Mouse (Mus musculus) intestine, embryonic 16.5 days (tissue): Measurements from ENCODE around the gene Terb2. TPM values are rescaled to one million over a fixed set of nuclear protein-coding genes. Genes with fewer than 3 reads are reported as not detected.

ENCODE experiments used
- ATAC-seq: fragments of 200-750 bp; cut with Nextera tagmentation; 2 replicates; pipeline ENCODE4 v1.8.0; 2017; ENCODE audit warnings: moderate TSS enrichment, moderate library complexity
- H3K27ac ChIP-seq: fragments of 300-500 bp; sonication (generic); 2 replicates; pipeline ENCODE4 v1.5.1; 2014; ENCODE audit warnings: mild to moderate bottlenecking, low read length
- H3K27me3 ChIP-seq: fragments of 300-500 bp; sonication (generic); replicated peaks from 2 replicates; pipeline ENCODE4 v1.6.1; 2014; ENCODE audit warnings: low read length, control low read depth, mixed read lengths; ENCODE audit not compliant: control insufficient read depth, insufficient read depth
- H3K36me3 ChIP-seq: fragments of 300-500 bp; sonication (generic); 2 replicates; pipeline ENCODE4 v1.6.1; 2014; ENCODE audit warnings: low read length, control low read depth; ENCODE audit not compliant: control insufficient read depth, insufficient read depth
- H3K4me1 ChIP-seq: fragments of 300-500 bp; sonication (generic); 2 replicates; pipeline ENCODE4 v1.6.1; 2014; ENCODE audit warnings: low read length, control low read depth, mixed read lengths; ENCODE audit not compliant: control insufficient read depth, insufficient read depth
- H3K4me2 ChIP-seq: fragments of 300-500 bp; sonication (generic); 2 replicates; pipeline ENCODE4 v1.6.1; 2014; ENCODE audit warnings: low read depth, low read length, control low read depth
- H3K4me3 ChIP-seq: fragments of 300-500 bp; sonication (generic); 2 replicates; pipeline ENCODE4 v1.5.1; 2014; ENCODE audit warnings: mild to moderate bottlenecking, low read length
- H3K9ac ChIP-seq: fragments of 300-500 bp; sonication (generic); 2 replicates; pipeline ENCODE4 v1.6.1; 2014; ENCODE audit warnings: low read depth, low read length
- H3K9me3 ChIP-seq: fragments of 300-500 bp; sonication (generic); 2 replicates; pipeline ENCODE4 v1.6.1; 2016; ENCODE audit warnings: low read length, control low read depth; ENCODE audit not compliant: control insufficient read depth
- WGBS: fragments of 180-500 bp; shearing (Covaris S2); extraction: QIAGEN DNeasy Blood & Tissue Kit; methylation state at CpG from one replicate; pipeline ENCODE4 v1.1.7; 2014; 5-methylcytosine and 5-hydroxymethylcytosine counted together
- polyA plus RNA-seq: library from polyadenylated mRNA; unstranded; fragments of >200 nt; fragmentation: Nextera tagmentation; extraction: Ambion mirVana; gene quantifications from 2 replicates; pipeline ENCODE4 v1.2.1, GENCODE M21; 2015

Gene Terb2
- polyA plus RNA-seq, 1 experiment from 2014 or later = not detected

GRCm38 (mm10) chr2:122149316-122149715, 36.8 kb upstream of the Terb2 start:
- no peaks in the 10 kb centered on the region for H3K27me3 ChIP-seq
- H3K27ac ChIP-seq = no peak overlapping the region
- 92% methylated on average over 6 of the region's 6 CpGs for WGBS
- peaks cover 10% of the 10 kb centered on the region for H3K4me1 ChIP-seq
- no peak overlapping the region for H3K9ac ChIP-seq
- H3K4me2 ChIP-seq = peak overlapping the region; percentile 73
- ATAC-seq = no peak
- H3K9me3 ChIP-seq = no peaks in the 10 kb centered on the region
- 0 out of 2 replicates have a peak overlapping the region, but pooled peaks have one; percentile 92 for H3K4me3 ChIP-seq
- H3K36me3 ChIP-seq = peaks cover 4% of the 10 kb centered on the region; the same call in 1 of the 2 replicates

- no peaks in the 10 kb centered on the region for H3K27me3 ChIP-seq
- no peak overlapping the region for H3K9ac ChIP-seq
- H3K9me3 ChIP-seq = no peaks in the 10 kb centered on the region
- peaks cover 4% of the 10 kb centered on the region; the same call in 1 of the 2 replicates for H3K36me3 ChIP-seq
- peaks cover 10% of the 10 kb centered on the region for H3K4me1 ChIP-seq
- H3K4me2 ChIP-seq = no peak overlapping the region
- 82% methylated on average over 3 of the region's 3 CpGs for whole genome bisulfite sequencing
- H3K27ac ChIP-seq = no peak overlapping the region
- no peak overlapping the region for H3K4me3 ChIP-seq
- ATAC-seq = no peak
These were observed 36.4 kb upstream of the Terb2 start for GRCm38 (mm10) chr2:122149716-122150115.

GRCm38 (mm10) chr2:122151221-122151620, 34.9 kb upstream of the Terb2 start:
- H3K27ac ChIP-seq = no peak overlapping the region
- peaks cover 4% of the 10 kb centered on the region; the same call in 1 of the 2 replicates for H3K36me3 ChIP-seq
- peaks cover 10% of the 10 kb centered on the region for H3K4me1 ChIP-seq
- no peaks in the 10 kb centered on the region for H3K9me3 ChIP-seq
- no peak overlapping the region for H3K4me2 ChIP-seq
- H3K4me3 ChIP-seq = no peak overlapping the region
- no peak overlapping the region for H3K9ac ChIP-seq
- ATAC-seq = no peak
- no peaks in the 10 kb centered on the region for H3K27me3 ChIP-seq
- 95% methylated on average over 1 of the region's 1 CpGs for WGBS

GRCm38 (mm10) chr2:122152850-122153249, 33.2 kb upstream of the Terb2 start:
- Histone ChIP-seq H3K36me3 (peaks cover 4% of the 10 kb centered on the region; the same call in 1 of the 2 replicates), H3K4me1 (peaks cover 7% of the 10 kb centered on the region), H3K4me2 (no peak overlapping the region), H3K4me3 (no peak overlapping the region), H3K9ac (no peak overlapping the region), H3K27me3 (no peaks in the 10 kb centered on the region), H3K9me3 (no peaks in the 10 kb centered on the region), H3K27ac (no peak overlapping the region)
- 81% methylated on average over 3 of the region's 3 CpGs for WGBS
- ATAC-seq = no peak

GRCm38 (mm10) chr2:122153681-122154365, 32.2 kb upstream of the Terb2 start:
- no peaks in the 10 kb centered on the region for H3K9me3 ChIP-seq
- 88% methylated on average over 7 of the region's 7 CpGs for WGBS
- H3K9ac ChIP-seq = no peak overlapping the region
- no peak overlapping the region for H3K4me3 ChIP-seq
- peaks cover 5% of the 10 kb centered on the region for H3K4me1 ChIP-seq
- ATAC-seq = no peak
- no peaks in the 10 kb centered on the region for H3K27me3 ChIP-seq
- peaks cover 4% of the 10 kb centered on the region; the same call in 1 of the 2 replicates for H3K36me3 ChIP-seq
- H3K4me2 ChIP-seq = no peak overlapping the region
- H3K27ac ChIP-seq = no peak overlapping the region

- no peaks in the 10 kb centered on the region for H3K27me3 ChIP-seq
- no peak overlapping the region for H3K9ac ChIP-seq
- H3K4me1 ChIP-seq = no peaks in the 10 kb centered on the region
- no peak for ATAC-seq
- H3K9me3 ChIP-seq = no peaks in the 10 kb centered on the region
- H3K4me3 ChIP-seq = no peak overlapping the region
- H3K4me2 ChIP-seq = no peak overlapping the region
- H3K27ac ChIP-seq = no peak overlapping the region
- H3K36me3 ChIP-seq = peaks cover 4% of the 10 kb centered on the region; the same call in 1 of the 2 replicates
- WGBS = 95% methylated on average over 2 of the region's 2 CpGs
These were observed 31.6 kb upstream of the Terb2 start for GRCm38 (mm10) chr2:122154479-122154878.

- no peak overlapping the region for H3K9ac ChIP-seq
- H3K27me3 ChIP-seq = no peaks in the 10 kb centered on the region
- peaks cover 4% of the 10 kb centered on the region; the same call in 1 of the 2 replicates for H3K36me3 ChIP-seq
- no peaks in the 10 kb centered on the region for H3K4me1 ChIP-seq
- ATAC-seq = no peak
- 75% methylated on average over 2 of the region's 2 CpGs for WGBS
- H3K27ac ChIP-seq = no peak overlapping the region
- H3K9me3 ChIP-seq = no peaks in the 10 kb centered on the region
- no peak overlapping the region for H3K4me3 ChIP-seq
- H3K4me2 ChIP-seq = no peak overlapping the region
These were observed 30.8 kb upstream of the Terb2 start for GRCm38 (mm10) chr2:122155292-122155691.

GRCm38 (mm10) chr2:122156051-122156700, 29.9 kb upstream of the Terb2 start:
- Histone ChIP-seq H3K4me1 (no peaks in the 10 kb centered on the region), H3K4me2 (no peak overlapping the region), H3K9ac (no peak overlapping the region), H3K4me3 (no peak overlapping the region), H3K36me3 (peaks cover 4% of the 10 kb centered on the region; the same call in 1 of the 2 replicates), H3K9me3 (no peaks in the 10 kb centered on the region), H3K27me3 (no peaks in the 10 kb centered on the region), H3K27ac (no peak overlapping the region)
- WGBS = 92% methylated on average over 4 of the region's 4 CpGs
- peak; percentile 57 for ATAC-seq

- Histone ChIP-seq H3K4me2 (no peak overlapping the region), H3K4me1 (no peaks in the 10 kb centered on the region), H3K27me3 (no peaks in the 10 kb centered on the region), H3K36me3 (no peaks in the 10 kb centered on the region), H3K9me3 (no peaks in the 10 kb centered on the region), H3K9ac (no peak overlapping the region), H3K4me3 (no peak overlapping the region), H3K27ac (no peak overlapping the region)
- no peak for ATAC-seq
These were observed 28.5 kb upstream of the Terb2 start for GRCm38 (mm10) chr2:122157561-122157960.
